In the genomic region with DNA sequence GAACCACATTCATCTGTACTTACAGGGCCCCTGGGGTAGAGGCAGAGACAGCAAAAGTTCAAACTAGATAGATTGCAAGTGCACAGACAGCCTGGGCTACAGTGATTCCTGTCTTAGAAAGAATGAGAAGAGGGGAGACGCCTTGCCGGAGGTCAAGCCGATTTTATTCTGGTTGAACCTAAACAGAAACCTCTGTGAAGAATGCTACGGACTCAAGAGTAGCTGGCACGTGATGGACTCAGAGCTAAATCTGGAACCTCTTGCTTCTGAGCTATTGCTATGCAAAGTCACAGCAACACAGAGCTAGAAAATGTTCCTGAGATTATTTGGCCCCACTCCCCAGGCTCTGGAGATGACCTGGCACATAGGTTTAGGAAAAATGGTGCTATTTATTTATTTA, we compare ENCODE assay signal across 13 mouse cellular contexts.
"Had no signal": no experiment of that assay in that cellular context is flagged by ENCODE, and none has a peak within 500 bp of the region (broad histone marks: within the 10 kb centered on the region; RNA-seq: fewer than 3 reads in every experiment).

No protein-coding gene starts in this region.

- H3K27me3 ChIP-seq: limb, embryonic 13.5 days; neural tube, embryonic 15.5 days had no signal

- H3K27ac ChIP-seq: layer of hippocampus, adult 2 months; limb, embryonic 13.5 days; liver, embryonic 14.5 days; midbrain, embryonic 13.5 days; neural tube, embryonic 15.5 days had no signal

- DNase-seq: kidney, postnatal 10 days; kidney, postnatal 4 days; left cerebral cortex, postnatal 4 days; lung, adult 18-20 months; right cerebral cortex, adult 18-20 months; right cerebral cortex, postnatal 25 days; thymus, postnatal 36 days had no signal

- ATAC-seq: midbrain, embryonic 13.5 days had no signal

- H3K9me3 ChIP-seq: limb, embryonic 13.5 days; midbrain, embryonic 13.5 days; neural tube, embryonic 15.5 days had no signal

- H3K9ac ChIP-seq: limb, embryonic 13.5 days; liver, embryonic 14.5 days; midbrain, embryonic 13.5 days; neural tube, embryonic 15.5 days had no signal

- H3K4me2 ChIP-seq: limb, embryonic 13.5 days; midbrain, embryonic 13.5 days; neural tube, embryonic 15.5 days had no signal

- H3K4me3 ChIP-seq: layer of hippocampus, adult 2 months; limb, embryonic 13.5 days; midbrain, embryonic 13.5 days; myocyte; neural tube, embryonic 15.5 days had no signal

- H3K36me3 ChIP-seq: limb, embryonic 13.5 days; midbrain, embryonic 13.5 days; neural tube, embryonic 15.5 days had no signal
